Mouse (Mus musculus) intestine, embryonic 14.5 days (tissue): ENCODE measurements around the gene Tlcd1. TPM values are rescaled to one million over a fixed set of nuclear protein-coding genes. Genes with fewer than 3 reads are reported as not detected.
"Not testable (repeated sequence)": the region's sequence is repeated elsewhere in the genome, so short reads cannot be mapped to it uniquely, and the experiment has no call there.

ENCODE experiments used
- ATAC-seq: fragments of 200-750 bp; cut with Nextera tagmentation; replicated peaks from 2 replicates; pipeline ENCODE4 v1.8.0; 2017; ENCODE audit warnings: low read depth, moderate number of reproducible peaks, moderate TSS enrichment, moderate library complexity; ENCODE audit not compliant: low FRiP score, low TSS enrichment
- DNase-seq: peaks from one replicate; pipeline ENCODE4 v3.0.0-alpha.2; 2018; ENCODE audit warnings: low spot score
- H3K27ac ChIP-seq: fragments of 300-500 bp; sonication (generic); 2 replicates; pipeline ENCODE4 v1.5.1; 2014; ENCODE audit warnings: low read depth, mild to moderate bottlenecking, control low read depth
- H3K27me3 ChIP-seq: fragments of 300-500 bp; sonication (generic); replicated peaks from 2 replicates; pipeline ENCODE4 v1.6.1; 2014; ENCODE audit warnings: low read length, control low read depth; ENCODE audit not compliant: control insufficient read depth, insufficient read depth
- H3K36me3 ChIP-seq: fragments of 300-500 bp; sonication (generic); 2 replicates; pipeline ENCODE4 v1.6.1; 2014; ENCODE audit warnings: low read length, control low read depth; ENCODE audit not compliant: control insufficient read depth, insufficient read depth
- H3K4me1 ChIP-seq: fragments of 300-500 bp; sonication (generic); replicated peaks from 2 replicates; pipeline ENCODE4 v1.6.1; 2014; ENCODE audit warnings: low read length, control low read depth, mixed read lengths; ENCODE audit not compliant: control insufficient read depth, insufficient read depth
- H3K4me2 ChIP-seq: fragments of 300-500 bp; sonication (generic); 2 replicates; pipeline ENCODE4 v1.6.1; 2014; ENCODE audit warnings: low read length
- H3K4me3 ChIP-seq: fragments of 300-500 bp; sonication (generic); 2 replicates; pipeline ENCODE4 v1.5.1; 2014; ENCODE audit warnings: low read depth, low read length, control low read depth, mixed read lengths
- H3K9ac ChIP-seq: fragments of 300-500 bp; sonication (generic); 2 replicates; pipeline ENCODE4 v1.6.1; 2014; ENCODE audit warnings: mild to moderate bottlenecking, low read length
- H3K9me3 ChIP-seq: fragments of 300-500 bp; sonication (generic); 2 replicates; pipeline ENCODE4 v1.6.1; 2016; ENCODE audit warnings: low read length, control low read depth; ENCODE audit not compliant: control insufficient read depth
- WGBS: fragments of 180-500 bp; shearing (Covaris S2); extraction: QIAGEN DNeasy Blood & Tissue Kit; methylation state at CpG from one replicate; pipeline ENCODE4 v1.1.7; 2014; 5-methylcytosine and 5-hydroxymethylcytosine counted together
- polyA plus RNA-seq: library from polyadenylated mRNA; unstranded; fragments of >200 nt; fragmentation: Nextera tagmentation; extraction: Ambion mirVana; gene quantifications from 2 replicates; pipeline ENCODE4 v1.2.1, GENCODE M21; 2014

The Tlcd1 gene
- polyA plus RNA-seq, 1 experiment from 2014 or later, result 37.5 TPM

- no peaks in the 10 kb centered on the region for H3K27me3 ChIP-seq
- ATAC-seq, result peak; percentile 86
- no peaks in the 10 kb centered on the region for H3K9me3 ChIP-seq
- peaks cover 33% of the 10 kb centered on the region for H3K36me3 ChIP-seq
- peak within 1 kb of the TSS; percentile 88 for H3K27ac ChIP-seq
- peak; percentile 92 for DNase-seq
- H3K4me3 ChIP-seq, result peak within 1 kb of the TSS; percentile 98
- peak within 1 kb of the TSS; percentile 86 for H3K4me2 ChIP-seq
- under 1% methylated on average over 38 of the region's 38 CpGs for WGBS
- peaks cover 44% of the 10 kb centered on the region for H3K4me1 ChIP-seq
- H3K9ac ChIP-seq, result peak within 1 kb of the TSS; percentile 98
These were observed 6.7 kb downstream of the Tlcd1 start, which contains the start of gene Rpl23a for GRCm38 (mm10) chr11:78182961-78183844. Gene Rpl23a (minus strand): TSS chr11:78183584.

GRCm38 (mm10) chr11:78183884-78184514, 7.5 kb downstream of the Tlcd1 start:
- Histone ChIP-seq H3K36me3 (peaks cover 33% of the 10 kb centered on the region), H3K4me3 (peak overlapping the region; percentile 98), H3K4me2 (peak overlapping the region; percentile 86), H3K27me3 (no peaks in the 10 kb centered on the region), H3K27ac (no peak overlapping the region; the same call in 1 of the 2 replicates), H3K9ac (peak overlapping the region; percentile 98; the same call in 1 of the 2 replicates), H3K4me1 (peaks cover 44% of the 10 kb centered on the region), H3K9me3 (no peaks in the 10 kb centered on the region)
- ATAC-seq (no peak), DNase-seq (no peak)
- 45% methylated on average over 10 of the region's 10 CpGs for WGBS

- not testable (repeated sequence) for DNase-seq, H3K9me3 ChIP-seq, H3K4me3 ChIP-seq, ATAC-seq, H3K4me2 ChIP-seq, H3K27me3 ChIP-seq, H3K9ac ChIP-seq, H3K27ac ChIP-seq
- H3K4me1 ChIP-seq, result peaks cover 40% of the 10 kb centered on the region
- 88% methylated on average over 6 of the region's 6 CpGs for WGBS
- peaks cover 28% of the 10 kb centered on the region for H3K36me3 ChIP-seq
These were observed 8.2 kb downstream of the Tlcd1 start for GRCm38 (mm10) chr11:78184702-78185101.

GRCm38 (mm10) chr11:78188331-78189233, 12.1 kb downstream of the Tlcd1 start, which contains the start of gene Rab34:
Gene Rab34 (plus strand): TSS chr11:78188430.
- Histone ChIP-seq H3K27me3 (no peaks in the 10 kb centered on the region), H3K9ac (peak within 1 kb of the TSS; percentile 89), H3K4me2 (peak within 1 kb of the TSS; percentile 48), H3K9me3 (no peaks in the 10 kb centered on the region; the same call in 1 of the 2 replicates), H3K27ac (peak within 1 kb of the TSS; percentile 99), H3K4me1 (peaks cover 23% of the 10 kb centered on the region), H3K4me3 (peak within 1 kb of the TSS; percentile 80), H3K36me3 (peaks cover 30% of the 10 kb centered on the region)
- ATAC-seq (peak; percentile 82), DNase-seq (peak; percentile 91)
- under 1% methylated on average over 60 of the region's 80 CpGs for WGBS

GRCm38 (mm10) chr11:78189234-78190040, 12.9 kb downstream of the Tlcd1 start:
- H3K36me3 ChIP-seq, result peaks cover 30% of the 10 kb centered on the region
- peaks cover 18% of the 10 kb centered on the region for H3K4me1 ChIP-seq
- H3K27ac ChIP-seq, result peak overlapping the region; percentile 99
- H3K9me3 ChIP-seq, result no peaks in the 10 kb centered on the region; the same call in 1 of the 2 replicates
- ATAC-seq (peak; percentile 52), DNase-seq (peak; percentile 90)
- peak overlapping the region; percentile 80 for H3K4me3 ChIP-seq
- H3K9ac ChIP-seq, result peak overlapping the region; percentile 89
- under 1% methylated on average over 42 of the region's 42 CpGs for WGBS
- peak overlapping the region; percentile 48 for H3K4me2 ChIP-seq
- H3K27me3 ChIP-seq, result no peaks in the 10 kb centered on the region

GRCm38 (mm10) chr11:78190041-78190440, 13.5 kb downstream of the Tlcd1 start:
- H3K4me1 ChIP-seq, result peaks cover 18% of the 10 kb centered on the region
- peaks cover 30% of the 10 kb centered on the region for H3K36me3 ChIP-seq
- H3K4me2 ChIP-seq, result peak overlapping the region; percentile 48
- peak overlapping the region; percentile 89 for H3K9ac ChIP-seq
- no peaks in the 10 kb centered on the region for H3K27me3 ChIP-seq
- H3K4me3 ChIP-seq, result peak overlapping the region; percentile 80
- H3K27ac ChIP-seq, result peak overlapping the region; percentile 99
- no peak for ATAC-seq
- H3K9me3 ChIP-seq, result no peaks in the 10 kb centered on the region; the same call in 1 of the 2 replicates
- DNase-seq, result no peak
- WGBS, result 54% methylated on average over 6 of the region's 6 CpGs

- ATAC-seq (no peak), DNase-seq (no peak)
- no peaks in the 10 kb centered on the region; the same call in 1 of the 2 replicates for H3K9me3 ChIP-seq
- peak within 1 kb of the TSS; percentile 51 for H3K4me3 ChIP-seq
- no peak within 1 kb of the TSS for H3K27ac ChIP-seq
- peak within 1 kb of the TSS; percentile 64 for H3K4me2 ChIP-seq
- WGBS, result 73% methylated on average over 1 of the region's 1 CpGs
- peaks cover 12% of the 10 kb centered on the region for H3K4me1 ChIP-seq
- no peaks in the 10 kb centered on the region for H3K27me3 ChIP-seq
- H3K9ac ChIP-seq, result peak within 1 kb of the TSS; percentile 35; the same call in 1 of the 2 replicates
- H3K36me3 ChIP-seq, result peaks cover 30% of the 10 kb centered on the region
These were observed 16.6 kb downstream of the Tlcd1 start, which contains the start of gene Proca1 for GRCm38 (mm10) chr11:78193113-78193512. Gene Proca1 (plus strand): TSS chr11:78193392.
